Comparison of ENCODE assay signal across 8 mouse cellular contexts in the genomic region with DNA sequence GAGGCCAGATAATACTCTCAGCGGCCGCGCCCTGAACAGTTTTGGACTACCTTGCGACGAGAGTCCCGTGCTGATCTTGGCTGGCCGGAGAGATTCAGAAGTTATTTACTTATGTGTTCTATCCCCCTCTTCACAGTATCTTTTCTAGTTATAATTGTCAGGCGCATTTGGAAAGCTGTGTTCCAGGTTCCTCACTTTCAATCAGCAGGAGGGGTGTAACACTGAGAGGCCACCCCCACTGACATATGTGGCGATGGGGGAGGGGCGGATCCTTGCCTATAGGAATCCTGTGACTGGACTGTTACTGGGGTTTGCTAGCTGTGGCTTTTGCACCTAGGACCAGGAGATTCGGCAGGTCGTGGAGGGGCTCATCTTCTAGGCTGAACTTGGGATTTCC. TPM values are rescaled to one million over a fixed set of nuclear protein-coding genes. Genes with fewer than 3 reads are reported as not detected.
DNase-seq lines count a peak whose midpoint lies in the region; ATAC-seq and TF ChIP-seq lines count a peak whose summit lies in the region.

No protein-coding gene starts in this region.

- DNase-seq in CD4-positive, CD25-positive, alpha-beta regulatory T cell, adult 2 months (ENCODE audit: low read depth, low spot score), result peak; percentile 34
- peak; percentile 52 for DNase-seq in ES-E14 (ENCODE audit: low read depth, low spot score)
- DNase-seq in embryonic facial prominence, embryonic 10.5 days (ENCODE audit: low spot score), result peak; percentile 70
- DNase-seq in hindbrain, embryonic 11.5 days (ENCODE audit: low spot score), result peak; percentile 72
- no peak for DNase-seq in T-cell, adult 2 months (ENCODE audit: low spot score)

- in situ Hi-C loops in ES-E14 (cut with MboI; ENCODE audit: low sequenced_read_pairs in 2 of 2, unreplicated experiment in 2 of 2), result no loop called here

- peaks cover 4% of the 10 kb centered on the region; the same call in 1 of the 2 replicates for H3K36me3 ChIP-seq in ES-E14 (ENCODE audit: control insufficient read depth, insufficient read depth, low read length, poor library complexity, severe bottlenecking)
- H3K36me3 ChIP-seq in embryonic facial prominence, embryonic 10.5 days (replicated peaks), result no peaks in the 10 kb centered on the region
- no peaks in the 10 kb centered on the region for H3K36me3 ChIP-seq in hindbrain, embryonic 11.5 days (ENCODE audit: control insufficient read depth, insufficient read depth, low read length)
- no peaks in the 10 kb centered on the region for H3K36me3 ChIP-seq in limb, embryonic 15.5 days
- no peaks in the 10 kb centered on the region for H3K36me3 ChIP-seq in neural tube, embryonic 14.5 days (ENCODE audit: control insufficient read depth, insufficient read depth, low read length)

- peaks cover 11 to 31% of the 10 kb centered on the region in 2 experiments for H3K4me1 ChIP-seq in ES-E14 (ENCODE audit: control insufficient read depth in 2 of 2, insufficient read depth in 2 of 2, low read length in 2 of 2, poor library complexity in 1 of 2)
- H3K4me1 ChIP-seq in embryonic facial prominence, embryonic 10.5 days, result peaks cover 48% of the 10 kb centered on the region
- peaks cover 2% of the 10 kb centered on the region; the same call in 1 of the 2 replicates for H3K4me1 ChIP-seq in hindbrain, embryonic 11.5 days (replicated peaks; ENCODE audit: control insufficient read depth, insufficient read depth, low read length)
- H3K4me1 ChIP-seq in limb, embryonic 15.5 days, result peaks cover 42% of the 10 kb centered on the region
- peaks cover 21% of the 10 kb centered on the region for H3K4me1 ChIP-seq in neural tube, embryonic 14.5 days (ENCODE audit: control insufficient read depth, insufficient read depth, low read length)

- ATAC-seq in CD4-positive, CD25-positive, alpha-beta regulatory T cell, adult 4 months, result no peak
- ATAC-seq in hindbrain, embryonic 11.5 days (ENCODE audit: low FRiP score), result no peak
- ATAC-seq in limb, embryonic 15.5 days (ENCODE audit: insufficient number of reproducible peaks, low FRiP score, low TSS enrichment, low read depth), result no peak
- no peak for ATAC-seq in neural tube, embryonic 14.5 days (ENCODE audit: low read depth)

- 2% methylated on average over 12 of the region's 12 CpGs for WGBS in embryonic facial prominence, embryonic 10.5 days
- 2% methylated on average over 12 of the region's 12 CpGs for WGBS in hindbrain, embryonic 11.5 days
- 1% methylated on average over 12 of the region's 12 CpGs for WGBS in limb, embryonic 15.5 days
- WGBS in neural tube, embryonic 14.5 days, result 2% methylated on average over 12 of the region's 12 CpGs

- H3K27ac ChIP-seq in ES-E14 (ENCODE audit: insufficient read depth, low read depth, low read length, poor library complexity, severe bottlenecking), result peak overlapping the region; percentile 78; the same call in 1 of the 2 replicates
- H3K27ac ChIP-seq in embryonic facial prominence, embryonic 10.5 days (replicated peaks), result peak overlapping the region; percentile 98
- peak overlapping the region; percentile 93 for H3K27ac ChIP-seq in hindbrain, embryonic 11.5 days (ENCODE audit: low read depth, low read length)
- H3K27ac ChIP-seq in limb, embryonic 15.5 days, result peak overlapping the region; percentile 92
- H3K27ac ChIP-seq in neural tube, embryonic 14.5 days (ENCODE audit: low read depth, low read length), result peak overlapping the region; percentile 94

- H3K27me3 ChIP-seq in embryonic facial prominence, embryonic 10.5 days (replicated peaks; ENCODE audit: low read depth, poor library complexity, severe bottlenecking), result 0 out of 2 replicates have a peak, but pooled peaks cover 5% of the 10 kb centered on the region
- H3K27me3 ChIP-seq in hindbrain, embryonic 11.5 days (ENCODE audit: control insufficient read depth, insufficient read depth, low read length), result no peaks in the 10 kb centered on the region
- no peaks in the 10 kb centered on the region for H3K27me3 ChIP-seq in limb, embryonic 15.5 days
- H3K27me3 ChIP-seq in neural tube, embryonic 14.5 days (ENCODE audit: control insufficient read depth, insufficient read depth, low read length), result no peaks in the 10 kb centered on the region

- peak overlapping the region; percentile 80 for H3K4me2 ChIP-seq in hindbrain, embryonic 11.5 days (replicated peaks; ENCODE audit: low read depth, low read length)
- H3K4me2 ChIP-seq in limb, embryonic 15.5 days, result peak overlapping the region; percentile 91
- H3K4me2 ChIP-seq in neural tube, embryonic 14.5 days (ENCODE audit: low read depth, low read length), result peak overlapping the region; percentile 85

- peak overlapping the region; percentile 91 for H3K9ac ChIP-seq in ES-E14 (ENCODE audit: insufficient read depth, low read depth, low read length, poor library complexity, severe bottlenecking)
- peak overlapping the region; percentile 94 for H3K9ac ChIP-seq in hindbrain, embryonic 11.5 days (ENCODE audit: low read depth, low read length)
- peak overlapping the region; percentile 97 for H3K9ac ChIP-seq in limb, embryonic 15.5 days
- H3K9ac ChIP-seq in neural tube, embryonic 14.5 days (replicated peaks; ENCODE audit: low read depth, low read length), result peak overlapping the region; percentile 97

- peak overlapping the region; percentile 87 to 91 for H3K4me3 ChIP-seq in ES-E14 (ENCODE audit: insufficient read depth in 1 of 2, low read depth in 1 of 2, low read length in 2 of 2, poor library complexity in 1 of 2, severe bottlenecking in 1 of 2)
- peak overlapping the region; percentile 66 for H3K4me3 ChIP-seq in embryonic facial prominence, embryonic 10.5 days
- peak overlapping the region; percentile 84 for H3K4me3 ChIP-seq in hindbrain, embryonic 11.5 days (ENCODE audit: low read depth, low read length)
- H3K4me3 ChIP-seq in limb, embryonic 15.5 days, result peak overlapping the region; percentile 99
- peak overlapping the region; percentile 81 for H3K4me3 ChIP-seq in neural tube, embryonic 14.5 days (ENCODE audit: low read depth, low read length)

- no peaks in the 10 kb centered on the region for H3K9me3 ChIP-seq in ES-E14 (ENCODE audit: control insufficient read depth, insufficient read depth, low read depth, low read length)
- peaks cover 7% of the 10 kb centered on the region; the same call in 1 of the 2 replicates for H3K9me3 ChIP-seq in embryonic facial prominence, embryonic 10.5 days
- H3K9me3 ChIP-seq in hindbrain, embryonic 11.5 days (ENCODE audit: control insufficient read depth, low read length), result no peaks in the 10 kb centered on the region
- H3K9me3 ChIP-seq in limb, embryonic 15.5 days, result no peaks in the 10 kb centered on the region
- no peaks in the 10 kb centered on the region for H3K9me3 ChIP-seq in neural tube, embryonic 14.5 days (ENCODE audit: control insufficient read depth, low read length)

TF ChIP-seq in ES-E14, 5 proteins besides CTCF, POLR2A, EP300 and RAD21:
- no peak for TF ChIP-seq MAFK (IDR thresholded peaks at IDR 0.05; ENCODE audit: insufficient read depth, low read depth, low read length)
- no peak for TF ChIP-seq CHD2 (IDR thresholded peaks at IDR 0.05; ENCODE audit: low read depth, low read length)
- no peak for TF ChIP-seq HCFC1 (IDR thresholded peaks at IDR 0.05; ENCODE audit: borderline replicate concordance, insufficient read depth, low read length)
- TF ChIP-seq ZC3H11A (IDR thresholded peaks at IDR 0.05; ENCODE audit: borderline replicate concordance, low read depth, low read length), result no peak
- TF ChIP-seq ZNF384 (IDR thresholded peaks at IDR 0.05; ENCODE audit: low read depth, low read length), result no peak

RNA-seq across cellular contexts. Expression of gene Hic2, which starts 1.1 kb away (rescaled TPM):
- 1 to 10 TPM in 1 of 2 experiments, under 1 TPM in 1; 0.89 to 2.1 TPM for polyA plus RNA-seq in CD4-positive, CD25-positive, alpha-beta regulatory T cell, adult 4 months (2017; shearing (Covaris generic))
- 35.0 and 35.9 TPM in 2 replicates for total RNA-seq in ES-E14 (2012; rRNA removed)
- polyA plus RNA-seq in embryonic facial prominence, embryonic 10.5 days (2016; fragmentation: Nextera tagmentation; extraction: Ambion mirVana), result 17.0 and 17.1 TPM in 2 replicates
- 7.9 and 8.7 TPM in 2 replicates for polyA plus RNA-seq in hindbrain, embryonic 11.5 days (2014; fragmentation: Nextera tagmentation; extraction: Ambion mirVana)
- polyA plus RNA-seq in limb, embryonic 15.5 days (2015; fragmentation: Nextera tagmentation; extraction: Ambion mirVana), result 4.1 and 4.7 TPM in 2 replicates
- 4.8 and 6.7 TPM in 2 replicates for polyA plus RNA-seq in neural tube, embryonic 14.5 days (2014; fragmentation: Nextera tagmentation; extraction: Ambion mirVana)

RNA-seq across cellular contexts. Expression of gene Rimbp3, which starts 26.1 kb away (rescaled TPM):
- polyA plus RNA-seq in CD4-positive, CD25-positive, alpha-beta regulatory T cell, adult 4 months (2017; shearing (Covaris generic)), result not detected
- 2.6 and 2.9 TPM in 2 replicates for total RNA-seq in ES-E14 (2012; rRNA removed)
- polyA plus RNA-seq in embryonic facial prominence, embryonic 10.5 days (2016; fragmentation: Nextera tagmentation; extraction: Ambion mirVana), result 0.70 and 0.79 TPM in 2 replicates
- 0.78 and 1.0 TPM in 2 replicates for polyA plus RNA-seq in hindbrain, embryonic 11.5 days (2014; fragmentation: Nextera tagmentation; extraction: Ambion mirVana)
- 0.27 and 0.32 TPM in 2 replicates for polyA plus RNA-seq in limb, embryonic 15.5 days (2015; fragmentation: Nextera tagmentation; extraction: Ambion mirVana)
- polyA plus RNA-seq in neural tube, embryonic 14.5 days (2014; fragmentation: Nextera tagmentation; extraction: Ambion mirVana), result 2.2 and 2.7 TPM in 2 replicates

RNA-seq across cellular contexts. Expression of gene Ube2l3, which starts 32.0 kb away (rescaled TPM):
- polyA plus RNA-seq in CD4-positive, CD25-positive, alpha-beta regulatory T cell, adult 4 months (2017; shearing (Covaris generic)), result 100 to 1,000 TPM; 246 to 283 TPM
- 77.6 and 109 TPM in 2 replicates for total RNA-seq in ES-E14 (2012; rRNA removed)
- 410 and 436 TPM in 2 replicates for polyA plus RNA-seq in embryonic facial prominence, embryonic 10.5 days (2016; fragmentation: Nextera tagmentation; extraction: Ambion mirVana)
- 415 and 422 TPM in 2 replicates for polyA plus RNA-seq in hindbrain, embryonic 11.5 days (2014; fragmentation: Nextera tagmentation; extraction: Ambion mirVana)
- polyA plus RNA-seq in limb, embryonic 15.5 days (2015; fragmentation: Nextera tagmentation; extraction: Ambion mirVana), result 313 and 321 TPM in 2 replicates
- 280 and 285 TPM in 2 replicates for polyA plus RNA-seq in neural tube, embryonic 14.5 days (2014; fragmentation: Nextera tagmentation; extraction: Ambion mirVana)

RNA-seq across cellular contexts. Expression of gene Tmem191c, which starts 41.4 kb away (rescaled TPM):
- 10 to 100 TPM; 31.0 to 41.3 TPM for polyA plus RNA-seq in CD4-positive, CD25-positive, alpha-beta regulatory T cell, adult 4 months (2017; shearing (Covaris generic))
- 45.1 and 68.6 TPM in 2 replicates for total RNA-seq in ES-E14 (2012; rRNA removed)
- 7.1 and 8.9 TPM in 2 replicates for polyA plus RNA-seq in embryonic facial prominence, embryonic 10.5 days (2016; fragmentation: Nextera tagmentation; extraction: Ambion mirVana)
- polyA plus RNA-seq in hindbrain, embryonic 11.5 days (2014; fragmentation: Nextera tagmentation; extraction: Ambion mirVana), result 5.7 and 7.7 TPM in 2 replicates
- polyA plus RNA-seq in limb, embryonic 15.5 days (2015; fragmentation: Nextera tagmentation; extraction: Ambion mirVana), result 10.1 and 10.2 TPM in 2 replicates
- 37.7 and 55.7 TPM in 2 replicates for polyA plus RNA-seq in neural tube, embryonic 14.5 days (2014; fragmentation: Nextera tagmentation; extraction: Ambion mirVana)
